Mouse (Mus musculus): ENCODE data around the gene Rcor3.

Rcor3 gene

GRCm38 (mm10) chr1:192137926-192138910 is at the start of gene Rcor3:
Gene Rcor3, minus strand, starts transcription at chr1:192138062.
- DNase-seq, result peak; percentile 88 to 92

DNA sequence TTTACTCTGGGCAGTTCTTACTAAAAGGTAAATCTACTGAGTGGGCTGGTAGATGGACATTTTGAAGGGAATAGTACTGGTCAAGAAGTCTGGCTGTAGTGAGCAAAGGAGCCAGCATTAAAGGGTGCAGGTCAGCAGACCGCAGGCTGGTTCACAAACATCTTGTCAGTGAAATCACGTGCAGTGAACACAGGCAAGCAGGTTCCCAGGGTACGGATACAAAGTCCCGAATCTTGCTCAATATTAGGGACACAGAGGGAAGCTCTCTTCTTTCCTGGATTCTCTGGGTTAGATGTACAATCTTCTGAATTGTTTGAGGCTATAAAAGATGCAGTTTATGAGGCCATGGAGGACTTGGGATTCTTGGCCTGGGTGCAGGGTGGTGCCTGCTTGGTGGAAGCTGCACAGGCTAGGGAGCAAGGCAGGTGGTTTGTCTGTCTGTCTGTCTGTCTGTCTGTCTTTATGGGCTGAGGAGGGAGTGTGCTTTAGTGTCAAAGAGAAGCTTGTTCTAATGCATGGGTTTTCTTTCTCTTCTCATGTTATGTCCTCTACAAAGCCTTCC is 43.9 kb upstream of the Rcor3 start:
- no peak for DNase-seq

GRCm38 (mm10) chr1:192179877-192180276 is 42.0 kb upstream of the Rcor3 start:
- no peak for DNase-seq

- no peak for DNase-seq
Measured at GRCm38 (mm10) chr1:192171477-192171876, 33.6 kb upstream of the Rcor3 start.

GRCm38 (mm10) chr1:192151179-192151578 is 13.3 kb upstream of the Rcor3 start:
- DNase-seq, result no peak

- DNase-seq, result no peak
Measured at GRCm38 (mm10) chr1:192140313-192140712, 2.5 kb upstream of the Rcor3 start.

DNA sequence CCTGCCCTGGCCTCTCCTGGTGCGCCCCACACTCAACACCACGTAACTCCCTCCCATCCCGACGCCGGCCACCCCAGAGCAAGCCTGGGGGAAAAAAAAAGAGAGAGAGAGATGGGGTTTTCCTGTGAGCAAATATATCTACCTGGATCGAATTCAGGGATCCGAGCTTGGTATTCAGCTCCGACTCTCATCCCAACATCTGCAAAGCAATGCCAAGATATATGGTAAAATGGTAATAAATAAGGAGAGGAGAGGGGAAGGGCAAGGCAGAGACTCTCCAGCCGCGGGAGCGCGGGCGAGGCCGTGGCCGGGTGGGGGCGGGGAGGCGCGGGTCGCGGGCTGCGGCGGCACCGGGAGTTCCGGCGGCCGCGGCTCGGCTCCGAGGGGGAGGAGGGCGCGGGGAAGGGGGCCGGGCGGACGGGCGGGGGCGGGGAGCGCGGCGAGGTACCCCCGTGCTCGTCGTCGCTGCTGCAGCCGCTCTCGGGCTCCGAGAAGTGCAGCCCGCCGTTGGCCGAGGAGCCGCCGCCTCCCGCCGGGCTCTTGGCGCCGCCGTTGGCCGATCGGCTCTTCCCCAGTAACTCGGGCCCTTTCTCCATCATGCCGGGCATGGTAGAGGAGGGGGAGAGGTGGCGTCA is 454 bp downstream of the Rcor3 start:
- DNase-seq, result no peak

GRCm38 (mm10) chr1:192136561-192137290 is 1.1 kb downstream of the Rcor3 start:
- DNase-seq, result peak; percentile 88 to 91

GRCm38 (mm10) chr1:192130202-192130601 is 7.7 kb downstream of the Rcor3 start:
- DNase-seq, result no peak

DNA sequence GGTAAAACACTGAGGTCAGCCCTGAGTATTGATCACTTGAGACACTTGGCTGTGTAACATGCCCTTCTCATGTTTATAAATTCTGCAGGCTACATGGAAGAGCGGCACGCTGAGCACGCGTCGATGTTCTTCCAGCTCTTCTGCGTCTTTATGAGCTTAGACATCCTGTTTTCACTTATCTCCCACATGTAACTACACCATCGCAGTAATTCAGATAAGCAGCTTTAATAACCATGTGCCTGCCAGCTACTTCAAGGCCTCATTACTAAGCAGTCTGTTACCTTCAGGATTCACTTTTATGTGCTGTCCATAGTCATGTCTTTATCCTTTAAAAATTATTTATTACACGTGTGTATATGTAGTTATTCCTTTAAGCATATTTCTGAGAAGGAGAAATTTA is 9.5 kb downstream of the Rcor3 start:
- DNase-seq, result no peak

DNA sequence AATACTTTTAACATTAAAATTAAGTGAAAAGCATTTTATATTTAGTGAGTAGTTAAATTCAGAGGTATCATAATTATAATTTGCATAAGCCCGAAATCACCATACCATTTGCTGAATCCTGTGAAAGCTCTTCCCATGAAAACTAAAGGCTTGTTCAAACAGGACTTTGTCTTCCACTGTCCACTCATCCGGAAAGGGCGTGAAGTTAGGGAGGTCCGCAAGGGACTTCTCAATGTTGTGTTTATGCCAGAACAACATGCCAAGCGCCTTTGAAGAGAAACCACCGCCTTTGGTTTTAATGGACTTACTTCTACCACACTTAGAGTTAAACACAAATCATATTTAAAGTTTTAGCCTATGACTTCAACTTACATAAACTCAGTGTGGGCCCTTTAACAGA is 12.1 kb downstream of the Rcor3 start:
- DNase-seq, result no peak

DNA sequence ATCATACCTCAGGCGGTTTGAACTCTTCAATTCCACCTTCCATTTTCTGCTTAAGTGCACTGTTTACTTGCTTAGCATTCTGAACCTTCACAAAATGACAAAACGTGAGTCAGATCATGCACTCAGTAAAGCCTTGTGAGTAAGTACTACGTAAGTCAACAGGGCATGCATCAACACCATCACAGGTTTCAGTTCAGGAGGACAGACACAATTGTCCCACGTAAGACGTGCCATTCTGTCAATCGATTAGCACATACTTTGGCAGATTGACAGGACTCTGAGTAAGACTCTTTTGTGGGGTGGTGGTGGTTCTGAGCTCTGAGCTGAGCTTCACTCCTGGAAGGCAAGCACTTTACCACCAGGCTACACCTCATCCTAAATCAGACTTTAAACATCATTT is 21.6 kb downstream of the Rcor3 start:
- no peak for DNase-seq

DNA sequence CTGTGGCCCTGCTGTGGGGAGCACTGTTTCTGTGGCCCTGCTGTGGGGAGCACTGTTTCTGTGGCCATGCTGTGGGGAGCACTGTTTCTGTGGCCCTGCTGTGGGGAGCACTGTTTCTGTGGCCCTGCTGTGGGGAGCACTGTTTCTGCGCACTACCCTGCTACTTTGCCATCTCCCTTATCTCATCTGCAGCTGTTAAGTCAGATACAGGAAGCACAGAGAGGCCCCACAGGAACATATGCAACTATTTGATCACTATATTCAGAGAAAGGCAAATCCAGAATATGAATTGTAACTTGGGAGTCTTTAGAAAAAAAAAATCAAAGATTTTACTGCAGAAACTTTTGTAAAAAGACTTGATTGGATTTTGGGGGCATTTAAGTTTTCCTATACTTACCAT is 22.5 kb downstream of the Rcor3 start:
- DNase-seq, result no peak

GRCm38 (mm10) chr1:192109169-192109568 is 28.7 kb downstream of the Rcor3 start:
- DNase-seq, result peak; percentile 34 to 60

- peak; percentile 42 to 54 for DNase-seq
Measured at GRCm38 (mm10) chr1:192107352-192107751, 30.5 kb downstream of the Rcor3 start.

DNA sequence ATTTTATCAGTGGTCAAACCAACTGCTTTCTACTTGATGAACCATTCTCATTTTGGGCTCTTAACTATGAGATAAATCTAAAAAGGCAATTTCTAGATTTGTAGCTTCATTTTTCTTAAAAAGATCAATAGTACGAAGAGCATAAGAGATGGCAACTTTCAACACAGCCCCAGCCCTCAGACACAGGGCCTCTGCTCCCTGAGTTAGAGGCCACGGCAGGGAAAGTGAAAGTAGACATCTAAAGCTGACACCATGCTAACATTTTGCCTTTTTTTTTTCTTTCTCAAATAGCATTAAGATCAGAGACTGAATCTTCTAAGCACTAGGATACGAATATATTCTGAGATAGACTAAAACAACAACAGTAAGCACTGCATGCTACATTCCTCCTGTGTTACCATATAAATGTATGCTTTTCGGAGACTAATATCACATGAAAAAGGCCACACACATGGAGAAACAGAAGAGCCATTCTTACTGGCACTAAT is 31.9 kb downstream of the Rcor3 start:
- DNase-seq, result no peak

DNA sequence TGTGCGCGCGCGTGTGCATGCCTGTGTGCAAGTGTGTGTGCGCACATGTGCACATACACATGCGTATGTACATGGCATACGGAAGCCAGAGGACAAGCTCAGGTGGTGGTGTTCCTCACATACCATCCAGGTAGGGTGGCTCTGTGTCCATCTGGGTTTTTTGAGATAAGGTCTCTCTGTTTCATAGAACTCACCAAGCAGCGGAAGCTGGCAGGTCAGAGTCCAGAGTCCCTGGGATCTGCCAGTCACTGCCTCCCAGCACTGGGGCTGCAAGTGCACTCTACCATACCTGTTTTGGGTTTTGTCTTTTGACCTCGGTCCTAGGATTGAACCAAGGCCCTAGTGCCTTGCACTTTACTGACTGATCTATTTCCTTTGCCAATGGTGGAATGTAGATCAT is 33.8 kb downstream of the Rcor3 start:
- no peak for DNase-seq

GRCm38 (mm10) chr1:192103176-192103575 is 34.7 kb downstream of the Rcor3 start:
- no peak for DNase-seq

DNA sequence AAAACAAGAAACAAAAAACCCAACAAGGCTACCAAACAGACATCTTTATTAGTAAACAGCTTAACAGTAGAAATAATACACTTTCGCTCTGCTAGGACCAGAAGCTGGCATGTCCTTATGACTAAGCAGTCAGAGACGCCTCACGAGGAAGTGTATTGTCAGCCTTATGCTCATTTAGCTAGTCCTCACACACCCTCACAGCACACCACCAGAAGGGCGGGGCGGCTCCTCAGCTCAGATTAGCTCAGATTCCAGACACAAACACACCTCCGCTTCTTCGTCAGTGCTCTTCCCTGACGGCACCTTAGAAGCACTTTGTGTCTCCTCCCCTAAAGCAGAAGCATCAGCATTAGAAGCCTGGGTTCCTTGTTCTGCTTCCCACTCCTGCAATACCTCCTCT is 36.5 kb downstream of the Rcor3 start:
- DNase-seq, result no peak

GRCm38 (mm10) chr1:192100742-192101141 is 37.1 kb downstream of the Rcor3 start:
- DNase-seq, result no peak

DNA sequence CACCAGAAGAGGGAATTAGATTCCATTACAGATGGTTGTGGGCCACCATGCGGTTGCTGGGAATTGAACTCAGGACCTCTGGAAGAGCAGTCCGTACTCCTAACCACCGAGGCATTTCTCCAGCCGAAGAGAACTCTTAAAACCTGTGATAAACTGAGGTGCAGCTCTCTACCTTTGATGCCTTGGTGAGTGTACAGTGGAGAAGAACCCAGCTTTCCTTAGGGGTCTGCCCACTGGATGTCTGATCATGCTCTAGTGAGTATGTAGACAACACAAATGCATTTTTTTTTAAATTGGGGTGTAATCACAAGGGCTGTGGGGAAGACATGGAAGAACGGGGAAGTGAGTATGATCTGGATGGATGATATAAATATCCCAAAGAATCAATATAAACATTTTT is 42.2 kb downstream of the Rcor3 start:
- no peak for DNase-seq

- peak; percentile 82 to 83 for DNase-seq
Measured at GRCm38 (mm10) chr1:192094451-192095170, 43.3 kb downstream of the Rcor3 start.
